Mouse (Mus musculus) midbrain, embryonic 16.5 days (tissue): ENCODE measurements around the gene Lmnb2. TPM values are rescaled to one million over a fixed set of nuclear protein-coding genes. Genes with fewer than 3 reads are reported as not detected.

Experiments
- polyA plus RNA-seq: library from polyadenylated mRNA; unstranded; fragments of >200 nt; fragmentation: Nextera tagmentation; extraction: Ambion mirVana; gene quantifications from 2 replicates; pipeline ENCODE4 v1.2.1, GENCODE M21; 2015

Lmnb2 gene
- polyA plus RNA-seq, 1 experiment from 2014 or later: 40.4 TPM

Other genes starting within 250 kb of the Lmnb2 start
- 43.7 and 49.1 TPM in 2 replicates for gene Mknk2, start 240.1 kb downstream of the Lmnb2 start, polyA plus RNA-seq
- gene Mob3a, start 216.3 kb downstream of the Lmnb2 start, polyA plus RNA-seq: 61.4 and 64.3 TPM in 2 replicates
- 44.9 and 49.5 TPM in 2 replicates for gene Izumo4, start 216.1 kb downstream of the Lmnb2 start, polyA plus RNA-seq
- gene Ap3d1, start 176.0 kb downstream of the Lmnb2 start, polyA plus RNA-seq: 99.5 and 112 TPM in 2 replicates
- 17.7 and 17.8 TPM in 2 replicates for gene Dot1l, start 163.0 kb downstream of the Lmnb2 start, polyA plus RNA-seq
- 57.8 and 60.6 TPM in 2 replicates for gene Sf3a2, start 120.0 kb downstream of the Lmnb2 start, polyA plus RNA-seq
- gene Plekhj1, start 119.6 kb downstream of the Lmnb2 start, polyA plus RNA-seq: 121 and 125 TPM in 2 replicates
- not detected in 2 replicates for gene Amh, start 113.0 kb downstream of the Lmnb2 start, polyA plus RNA-seq
- 0.39 and 0.45 TPM in 2 replicates for gene Jsrp1, start 104.7 kb downstream of the Lmnb2 start, polyA plus RNA-seq
- gene Oaz1, start 91.6 kb downstream of the Lmnb2 start, polyA plus RNA-seq: 1,102 and 1,149 TPM in 2 replicates
- gene Lingo3, start 74.2 kb downstream of the Lmnb2 start, polyA plus RNA-seq: 12.6 and 16.9 TPM in 2 replicates
- gene Lsm7, start 63.0 kb downstream of the Lmnb2 start, polyA plus RNA-seq: 202 and 205 TPM in 2 replicates
- 82.4 and 84.1 TPM in 2 replicates for gene Sppl2b, start 63.0 kb downstream of the Lmnb2 start, polyA plus RNA-seq
- gene Tmprss9, start 46.4 kb downstream of the Lmnb2 start, polyA plus RNA-seq: 0.10 and 0.16 TPM in 2 replicates
- 297 and 316 TPM in 2 replicates for gene Timm13, start 17.3 kb downstream of the Lmnb2 start, polyA plus RNA-seq
- 6.4 and 7.1 TPM in 2 replicates for gene Gadd45b, start 11.8 kb upstream of the Lmnb2 start, polyA plus RNA-seq
- gene Gng7, start 96.7 kb upstream of the Lmnb2 start, polyA plus RNA-seq: 21.5 and 25.6 TPM in 2 replicates
- 71.7 and 88.1 TPM in 2 replicates for gene Diras1, start 107.4 kb upstream of the Lmnb2 start, polyA plus RNA-seq
- gene Slc39a3, start 119.2 kb upstream of the Lmnb2 start, polyA plus RNA-seq: 52.8 and 55.7 TPM in 2 replicates
- gene Sgta, start 141.9 kb upstream of the Lmnb2 start, polyA plus RNA-seq: 324 and 340 TPM in 2 replicates
- 47.3 and 51.6 TPM in 2 replicates for gene Thop1, start 151.8 kb upstream of the Lmnb2 start, polyA plus RNA-seq
- gene Creb3l3, start 180.6 kb upstream of the Lmnb2 start, polyA plus RNA-seq: 0.24 and 0.33 TPM in 2 replicates
- gene Map2k2, start 187.7 kb upstream of the Lmnb2 start, polyA plus RNA-seq: 227 and 233 TPM in 2 replicates
- gene Zbtb7a, start 217.0 kb upstream of the Lmnb2 start, polyA plus RNA-seq: 11.3 and 12.6 TPM in 2 replicates
- 49.7 and 52.2 TPM in 2 replicates for gene Pias4, start 249.7 kb upstream of the Lmnb2 start, polyA plus RNA-seq